Mouse (Mus musculus) naive thymus-derived CD4-positive, alpha-beta T cell, adult 5 months (primary cell): ENCODE data around the gene Prelid3b. TPM values are rescaled to one million over a fixed set of nuclear protein-coding genes. Genes with fewer than 3 reads are reported as not detected.

Source experiments
- polyA plus RNA-seq: library from polyadenylated mRNA; unstranded; fragments of 100-300 nt; shearing (Covaris generic); gene quantifications from one replicate; pipeline ENCODE4 v1.2.1, GENCODE M21; 2017

The Prelid3b gene
- 60.5 TPM for polyA plus RNA-seq

GRCm38 (mm10) chr2:174472818-174473549, at the start of gene Prelid3b:
TSS of gene Prelid3b (minus strand) at chr2:174473081.

GRCm38 (mm10) chr2:174463789-174464523, 8.9 kb downstream of the Prelid3b start, which contains the start of gene Atp5e:
TSS of gene Atp5e (minus strand) at chr2:174464105.

GRCm38 (mm10) chr2:174450353-174450752, 22.5 kb downstream of the Prelid3b start, which contains the start of gene Tubb1:
TSS of gene Tubb1 (plus strand) at chr2:174450695.

GRCm38 (mm10) chr2:174438737-174439449, 34.0 kb downstream of the Prelid3b start, which contains the start of gene Ctsz:
TSS of gene Ctsz (minus strand) at chr2:174439039.

GRCm38 (mm10) chr2:174415731-174416310, 57.1 kb downstream of the Prelid3b start, which contains the start of gene Nelfcd:
TSS of gene Nelfcd (plus strand) at chr2:174415804.

Other genes with a start within 250 kb of the Prelid3b start
- 645 TPM for gene Gnas, start 188.8 kb downstream of the Prelid3b start, polyA plus RNA-seq
- gene Gm20721, start 126.4 kb downstream of the Prelid3b start, polyA plus RNA-seq, result 7.1 TPM
- gene Nelfcd, start 57.3 kb downstream of the Prelid3b start, polyA plus RNA-seq, result 40.1 TPM
- 35.1 TPM for gene Ctsz, start 34.0 kb downstream of the Prelid3b start, polyA plus RNA-seq
- not detected for gene Tubb1, start 22.4 kb downstream of the Prelid3b start, polyA plus RNA-seq
- 255 TPM for gene Atp5e, start 9.0 kb downstream of the Prelid3b start, polyA plus RNA-seq
- 9.9 TPM for gene Zfp831, start 170.5 kb upstream of the Prelid3b start, polyA plus RNA-seq